Mouse (Mus musculus) right cerebral cortex, postnatal 14 days (tissue): ENCODE data around the gene Cpox.
"Not testable (repeated sequence)": the region's sequence is repeated elsewhere in the genome, so short reads cannot be mapped to it uniquely, and the experiment has no call there.

ENCODE experiments used
- DNase-seq: peaks from one replicate; pipeline ENCODE4 v3.0.0; 2022

The Cpox gene

DNA sequence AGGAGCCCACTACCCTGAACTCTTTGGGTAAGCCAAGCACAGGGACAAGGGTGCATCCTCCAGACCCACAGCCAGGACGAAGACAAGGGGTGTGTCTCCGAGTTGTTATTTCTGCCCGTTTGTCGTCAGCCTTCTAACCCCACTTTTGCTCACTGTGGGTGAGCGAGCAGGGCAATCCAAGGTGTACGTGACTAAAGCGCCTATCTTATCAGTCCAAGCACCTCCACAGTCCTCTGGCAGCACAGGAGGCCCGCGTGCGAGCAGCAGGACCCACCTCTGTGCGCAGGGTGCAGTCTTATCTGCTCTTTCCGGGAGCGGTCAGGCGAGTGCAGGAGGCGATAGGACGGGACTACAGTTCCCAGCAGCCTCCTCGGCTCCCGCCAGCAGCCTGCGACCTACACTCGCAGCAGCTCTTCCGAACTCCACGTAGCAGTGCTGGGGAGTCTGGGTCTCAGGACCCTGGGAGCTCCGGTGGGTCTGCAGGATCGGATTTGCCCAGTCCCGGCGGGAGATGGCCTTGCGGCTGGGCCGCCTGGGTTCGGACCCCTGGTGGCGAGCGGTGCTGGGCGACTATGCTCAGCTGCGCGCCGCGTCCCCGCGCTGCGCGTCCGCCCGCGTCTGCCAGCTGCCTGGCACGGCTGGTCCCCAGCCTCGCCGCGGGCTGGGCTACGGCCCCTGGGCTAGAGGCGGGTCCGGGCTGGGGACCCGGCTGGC is at the start of gene Cpox:
Cpox (plus strand) TSS at position 376 of the 714 bp plus-strand sequence.
- peak; percentile 74 for DNase-seq

DNA sequence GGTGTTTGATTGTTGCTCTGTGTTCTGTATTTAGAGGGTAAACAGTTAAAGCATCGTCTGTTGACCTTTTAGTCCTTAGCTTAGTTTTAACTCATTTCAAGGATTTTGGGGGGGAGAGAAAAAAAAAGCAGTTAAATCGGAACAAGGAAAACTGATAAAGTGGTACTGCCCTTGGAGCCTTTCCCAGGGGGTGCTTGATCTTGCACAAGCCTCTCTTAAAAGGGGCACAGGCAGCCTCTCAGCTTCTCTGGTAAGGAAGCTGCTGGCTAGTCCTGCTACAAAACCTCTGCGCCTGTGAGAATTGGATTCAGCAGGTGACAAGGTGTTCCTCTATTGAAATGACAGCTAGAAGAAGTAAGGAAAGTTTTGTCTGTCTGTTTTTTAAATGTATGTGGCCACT is 47.7 kb upstream of the Cpox start:
- no peak for DNase-seq

DNA sequence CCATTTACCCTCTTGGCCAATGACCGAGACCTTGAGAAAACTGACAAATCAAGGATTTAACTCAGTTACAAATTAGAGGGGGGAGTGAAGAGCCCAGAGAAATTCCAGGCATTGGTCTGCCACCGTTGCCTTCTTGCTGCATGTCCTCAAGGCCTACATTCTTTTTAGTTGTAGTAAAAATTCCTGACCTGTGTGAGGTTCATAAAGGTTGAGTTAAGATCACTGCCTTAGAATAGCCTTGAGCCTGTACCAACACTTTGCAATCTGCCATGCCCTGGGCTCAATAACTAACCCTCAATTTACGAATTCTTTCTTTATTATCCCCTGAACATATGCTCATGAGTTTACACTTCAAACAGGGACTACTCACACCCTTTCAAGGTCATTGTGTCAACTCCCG is 47.0 kb upstream of the Cpox start:
- DNase-seq, result no peak

DNA sequence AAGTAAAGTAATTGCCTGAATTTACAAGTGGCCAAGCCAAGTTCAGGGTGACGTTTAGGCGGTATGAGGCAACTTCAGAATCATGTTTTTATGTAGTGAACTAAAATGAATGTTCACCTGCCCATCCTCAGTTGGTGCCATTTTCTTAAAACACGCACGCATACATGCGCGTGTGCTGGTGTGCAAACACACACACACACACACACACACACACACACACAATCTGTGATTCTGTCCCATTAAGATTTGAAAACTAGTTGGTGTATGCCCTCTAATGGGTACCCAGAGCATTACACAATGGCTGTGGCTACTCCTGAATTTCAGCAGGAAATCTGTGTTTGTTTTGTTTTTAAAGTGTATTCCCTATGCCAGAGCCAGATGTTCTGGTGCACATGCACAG is 46.1 kb upstream of the Cpox start:
- peak; percentile 34 for DNase-seq

DNA sequence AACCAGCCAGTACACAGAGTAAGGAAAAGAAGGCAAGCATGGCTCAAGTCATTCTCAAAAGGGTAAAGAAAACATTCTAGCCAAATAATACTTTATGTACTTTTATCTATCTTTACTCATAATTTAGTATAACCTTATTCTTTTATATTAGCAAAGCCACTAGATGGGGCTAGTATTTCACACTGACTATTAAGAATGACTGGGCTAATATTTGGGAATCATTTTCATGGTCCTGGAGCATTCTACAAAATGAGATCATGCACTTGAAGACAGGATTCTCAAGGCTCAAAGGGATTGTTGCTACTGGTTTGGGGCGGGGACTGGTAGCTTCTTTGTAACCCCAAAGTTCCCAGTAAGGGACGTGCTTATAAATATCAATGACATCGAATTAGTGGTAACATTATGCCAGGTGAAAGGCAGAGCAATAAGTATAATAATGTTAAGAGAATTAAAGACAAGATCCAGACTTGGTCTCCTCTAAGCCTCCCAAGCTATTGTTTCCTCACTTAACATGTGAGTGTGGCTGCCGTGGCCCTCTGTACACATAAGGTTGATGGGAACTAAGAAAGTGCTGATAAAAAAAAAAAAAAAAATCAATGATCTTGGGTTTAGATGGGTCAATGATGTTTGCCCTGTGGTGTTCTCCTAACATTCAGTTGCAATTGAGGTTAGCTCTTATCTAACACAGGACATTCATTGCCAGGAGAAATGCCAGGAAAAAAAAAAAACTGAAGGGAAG is 42.3 kb upstream of the Cpox start:
- no peak for DNase-seq

DNA sequence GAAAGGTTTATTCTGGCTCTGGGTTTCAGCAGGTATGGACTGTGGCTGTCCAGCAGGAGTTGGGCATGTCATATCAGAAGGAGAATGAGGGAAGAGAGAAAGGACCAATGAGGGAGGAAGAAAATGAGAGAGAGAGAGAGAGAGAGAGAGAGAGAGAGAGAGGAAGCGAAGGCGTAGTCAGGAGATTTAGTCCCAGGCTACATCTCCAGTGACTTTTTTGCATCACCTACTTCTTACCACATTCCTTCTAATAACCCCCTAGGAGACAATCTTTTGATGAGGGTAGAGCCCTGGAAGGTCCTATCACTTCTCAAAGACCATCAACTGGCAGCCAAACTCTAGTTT is 41.8 kb upstream of the Cpox start:
- no peak for DNase-seq

DNA sequence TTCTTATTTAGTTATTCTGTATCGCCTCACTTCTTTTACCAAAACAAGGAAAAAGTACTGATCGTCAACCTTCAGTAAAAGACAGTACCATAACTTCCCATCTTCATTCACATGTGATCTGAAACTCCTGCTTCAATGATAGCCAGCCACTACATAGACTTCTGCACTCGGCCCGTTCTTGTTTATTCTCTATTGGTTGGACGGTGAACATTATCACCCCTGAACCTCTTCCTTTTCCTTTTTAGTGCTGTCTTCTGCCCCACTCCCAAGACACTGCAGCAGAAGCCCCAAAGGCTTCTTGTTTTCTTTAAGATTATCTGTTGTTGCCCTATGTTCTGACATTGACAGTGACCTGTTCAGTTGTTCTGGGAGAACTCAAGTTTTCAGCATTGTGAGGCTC is 41.1 kb upstream of the Cpox start:
- no peak for DNase-seq

DNA sequence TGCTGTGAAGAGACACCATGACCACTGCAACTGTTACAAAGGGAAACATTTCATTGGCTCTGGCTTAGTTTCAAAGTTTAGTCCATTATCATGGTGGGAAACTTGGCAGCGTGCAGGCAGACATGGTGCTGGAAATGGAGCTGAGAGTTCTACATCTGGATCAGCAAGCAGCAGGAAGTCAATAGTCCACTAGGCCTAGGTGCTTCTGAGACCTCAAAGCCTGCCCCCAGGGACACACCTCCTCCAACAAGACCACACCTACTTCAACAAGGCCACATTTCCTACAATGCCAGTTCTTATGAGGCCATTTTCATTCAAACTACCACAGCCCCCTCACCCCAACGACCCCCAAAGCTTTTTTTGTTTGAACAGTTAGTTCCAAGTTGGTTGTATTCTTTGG is 40.4 kb upstream of the Cpox start:
- DNase-seq, result no peak

DNA sequence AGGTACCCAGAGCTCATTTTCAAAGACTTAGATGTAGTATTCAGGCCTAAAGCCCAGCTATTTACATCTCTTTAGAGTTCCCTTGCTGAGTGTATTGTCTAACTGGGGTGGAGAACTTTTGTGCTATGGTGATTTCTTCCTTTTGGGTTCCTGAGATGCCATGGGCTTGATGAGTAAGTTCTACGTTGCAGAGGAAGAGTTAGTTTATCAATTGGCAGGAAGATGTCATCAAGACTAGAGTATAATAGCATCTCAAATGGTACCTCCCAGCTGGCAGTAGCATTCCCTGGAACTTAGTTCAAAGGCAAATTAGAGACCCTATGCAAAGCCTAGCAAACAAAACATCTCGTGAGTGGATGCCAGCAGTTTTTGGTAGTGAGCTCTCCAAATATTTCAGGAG is 34.2 kb upstream of the Cpox start:
- no peak for DNase-seq

DNA sequence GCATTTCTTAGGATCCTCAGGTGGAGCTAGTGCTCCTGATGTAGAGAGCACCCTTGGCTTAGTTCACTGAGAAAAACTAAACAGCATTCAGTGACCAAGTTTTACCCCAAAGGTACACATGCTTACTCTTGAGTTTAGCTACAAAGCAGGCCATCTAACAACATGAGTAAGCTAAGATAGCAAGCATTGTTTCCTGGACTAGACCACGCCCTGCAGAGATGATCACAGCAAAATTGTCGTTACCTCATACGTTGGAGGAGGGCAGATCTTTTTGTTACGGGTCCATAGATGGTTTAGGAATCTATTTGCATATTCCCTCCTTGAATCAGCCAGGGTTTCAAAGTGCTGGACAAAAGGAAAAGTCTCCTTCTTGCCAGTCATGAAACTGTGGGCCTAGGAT is 32.6 kb upstream of the Cpox start:
- no peak for DNase-seq

DNA sequence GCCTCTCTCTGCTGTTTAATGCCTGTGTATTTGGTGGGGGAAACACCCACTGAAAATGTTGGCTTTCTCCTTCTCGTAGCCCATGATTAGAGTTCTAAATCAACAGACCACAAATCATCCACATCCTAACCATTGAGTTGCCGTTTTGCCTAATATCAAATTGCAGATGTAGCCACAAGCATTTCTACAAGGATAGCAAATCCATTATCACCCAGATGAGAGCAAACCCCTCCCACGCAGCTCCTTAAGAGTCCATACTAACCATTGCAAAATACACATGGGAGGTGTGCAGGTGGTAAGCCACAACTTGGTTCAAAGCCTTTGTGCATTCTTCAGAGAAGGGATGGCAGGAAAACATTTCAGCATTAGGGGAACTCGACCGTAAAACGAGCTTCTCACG is 32.1 kb upstream of the Cpox start:
- no peak for DNase-seq

DNA sequence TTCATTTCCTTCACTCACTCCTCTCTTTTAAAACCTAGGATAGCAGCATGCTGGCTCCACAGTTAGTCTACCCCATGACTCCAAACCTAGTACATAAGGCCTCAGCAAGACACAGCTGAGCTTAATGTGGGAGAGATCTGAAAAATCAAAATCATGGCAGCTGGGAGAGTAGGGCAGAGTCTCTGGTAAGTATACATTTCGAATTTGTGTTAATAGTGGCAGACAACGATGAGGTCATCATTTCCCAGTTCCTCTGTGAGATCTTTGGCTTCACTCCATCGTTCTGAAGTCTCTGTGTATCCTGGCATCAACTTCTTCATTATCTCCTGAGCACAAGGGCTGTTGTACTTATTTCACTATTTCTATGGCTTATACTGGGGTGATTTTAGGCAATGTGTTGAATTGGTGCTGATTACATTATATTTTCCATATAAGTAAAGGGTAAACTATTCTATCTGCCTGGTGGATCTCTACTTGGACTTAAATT is 31.4 kb upstream of the Cpox start, which contains the start of gene E330017A01Rik:
E330017A01Rik (minus strand) TSS at position 51 of the 487 bp plus-strand sequence.
- DNase-seq, result no peak

DNA sequence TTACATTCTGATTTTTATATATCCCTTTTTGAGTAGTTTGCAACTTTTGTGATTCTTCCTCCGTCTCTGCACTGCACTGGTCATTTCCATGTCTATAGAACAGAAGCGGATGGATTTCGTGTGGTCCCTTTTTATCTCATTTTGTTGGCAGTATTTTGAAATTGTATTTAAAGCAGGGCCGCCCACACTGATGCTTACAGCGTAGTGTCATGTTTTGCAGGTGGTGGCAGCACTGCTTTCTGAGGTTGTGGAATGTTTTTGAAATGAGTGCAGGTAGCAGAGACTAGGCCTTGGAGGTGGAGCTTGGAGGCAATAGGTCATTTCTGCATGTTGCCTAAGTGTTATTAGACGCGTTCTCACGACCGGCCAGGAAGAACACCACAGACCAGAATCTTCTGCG is 20.1 kb upstream of the Cpox start:
- DNase-seq, result no peak

DNA sequence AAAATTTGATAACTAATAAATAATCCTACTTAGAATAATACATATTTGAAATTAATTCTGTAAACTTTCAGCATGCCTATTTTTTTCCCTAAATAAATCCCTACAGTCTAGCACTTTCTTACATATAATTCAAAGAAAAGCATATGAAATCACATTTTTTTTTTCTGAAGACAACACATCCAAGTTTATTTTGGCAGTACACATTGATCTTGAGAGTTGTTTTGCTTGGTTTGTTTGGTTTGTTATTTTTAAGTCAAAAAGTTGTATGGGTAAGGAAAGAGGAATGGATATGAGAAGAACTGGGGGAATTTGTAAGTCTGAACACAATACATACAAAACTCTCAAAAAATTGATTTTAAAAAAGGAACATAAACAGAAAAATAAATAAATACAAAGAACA is 14.3 kb upstream of the Cpox start:
- no peak for DNase-seq

DNA sequence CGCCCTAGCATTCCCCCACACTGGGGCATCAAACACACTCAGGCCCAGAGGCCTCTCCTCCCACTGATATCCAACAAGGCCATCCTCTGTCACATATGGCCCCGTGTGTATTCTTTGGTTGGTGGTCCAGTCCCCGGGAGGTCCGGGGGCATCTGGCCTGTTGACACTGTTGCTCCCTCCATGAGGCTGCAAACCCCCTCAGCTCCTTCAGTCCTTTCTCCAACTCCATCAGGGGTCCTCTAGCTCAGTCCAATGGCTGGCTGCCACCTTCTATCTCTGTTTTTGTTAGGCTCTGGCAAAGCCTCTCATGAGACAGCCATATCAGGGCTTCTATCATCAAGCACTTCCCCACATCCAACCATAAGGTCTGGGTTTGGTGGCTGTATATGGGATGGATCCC is 13.6 kb upstream of the Cpox start:
- no peak for DNase-seq

DNA sequence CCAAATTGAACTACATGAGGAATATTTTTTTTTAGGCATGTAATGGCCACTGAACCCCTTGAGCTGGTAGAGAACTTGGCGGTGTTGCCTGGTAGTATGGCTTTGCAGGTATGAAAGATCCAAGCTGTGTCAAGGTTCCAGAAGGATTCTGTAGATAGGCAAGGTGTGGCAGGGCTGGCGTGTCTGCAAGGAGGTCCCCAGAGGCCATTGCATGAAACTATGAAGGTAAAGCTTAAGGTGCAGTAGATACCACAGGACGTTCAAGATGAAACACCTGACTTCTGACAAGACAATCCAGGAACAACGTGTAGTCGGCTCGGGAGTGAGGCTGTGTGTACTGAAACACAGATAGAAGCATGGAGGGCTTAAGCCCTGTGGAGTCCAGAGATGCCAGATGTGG is 11.4 kb upstream of the Cpox start:
- DNase-seq, result no peak

DNA sequence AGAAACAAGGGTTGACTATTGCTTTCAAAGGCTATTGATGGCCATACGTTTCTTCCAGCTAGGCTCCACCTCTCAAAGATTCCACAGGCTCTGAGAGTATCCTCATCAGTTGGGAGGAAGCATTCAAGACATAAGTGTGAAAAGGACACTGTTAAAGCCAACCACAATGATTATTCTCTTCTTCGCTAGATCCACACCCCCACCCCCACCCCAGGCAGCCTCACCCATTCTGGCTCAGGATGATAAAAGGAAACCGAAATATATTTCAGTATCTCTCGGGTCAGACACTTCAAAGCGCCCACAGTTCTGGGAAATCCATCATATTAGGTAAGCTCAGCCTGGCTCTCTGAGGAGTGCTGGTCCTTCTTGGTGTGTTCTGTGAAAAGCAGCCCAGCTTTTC is 8.3 kb upstream of the Cpox start:
- no peak for DNase-seq

DNA sequence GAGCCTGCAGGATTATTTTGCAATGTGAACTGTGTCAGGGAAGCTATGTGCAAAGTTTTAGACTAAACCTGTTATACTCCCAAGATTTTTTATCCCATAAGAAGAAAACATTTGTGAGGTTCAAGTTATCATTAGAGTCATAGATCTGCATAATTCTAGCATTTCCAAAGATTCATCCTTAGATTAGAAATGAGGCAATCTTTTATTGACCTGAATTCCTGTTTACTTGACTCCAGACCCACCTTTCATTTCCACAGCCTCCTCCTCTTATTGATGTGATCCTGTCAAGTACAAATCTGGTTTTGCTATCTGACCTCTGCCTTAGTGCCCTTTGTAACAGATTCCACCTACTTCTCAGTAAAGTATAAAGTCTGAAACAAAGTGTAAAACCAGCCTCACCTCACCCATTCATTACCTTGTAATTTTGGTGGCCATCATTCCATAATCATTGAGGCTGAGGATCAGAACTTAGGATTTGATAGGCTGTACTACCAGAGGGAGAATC is 7.8 kb upstream of the Cpox start:
- DNase-seq, result no peak

DNA sequence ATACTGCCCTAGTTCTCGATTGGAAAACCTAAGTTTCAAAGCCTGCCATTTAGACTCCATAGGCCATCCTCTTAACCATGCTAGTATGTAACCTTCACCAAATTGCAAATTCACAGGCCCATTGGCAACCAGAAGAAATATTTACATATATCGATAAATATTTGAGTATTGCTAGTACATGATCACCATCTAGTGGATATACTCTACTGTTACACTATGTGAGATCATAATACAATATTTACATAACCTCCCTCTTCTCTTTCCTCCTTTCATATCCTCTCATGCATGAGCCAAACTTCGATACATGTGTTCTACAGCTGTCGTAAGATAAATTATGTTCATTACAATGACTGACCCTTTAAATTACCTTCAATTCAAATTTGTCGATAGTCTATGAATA is 7.1 kb upstream of the Cpox start:
- DNase-seq, result no peak

DNA sequence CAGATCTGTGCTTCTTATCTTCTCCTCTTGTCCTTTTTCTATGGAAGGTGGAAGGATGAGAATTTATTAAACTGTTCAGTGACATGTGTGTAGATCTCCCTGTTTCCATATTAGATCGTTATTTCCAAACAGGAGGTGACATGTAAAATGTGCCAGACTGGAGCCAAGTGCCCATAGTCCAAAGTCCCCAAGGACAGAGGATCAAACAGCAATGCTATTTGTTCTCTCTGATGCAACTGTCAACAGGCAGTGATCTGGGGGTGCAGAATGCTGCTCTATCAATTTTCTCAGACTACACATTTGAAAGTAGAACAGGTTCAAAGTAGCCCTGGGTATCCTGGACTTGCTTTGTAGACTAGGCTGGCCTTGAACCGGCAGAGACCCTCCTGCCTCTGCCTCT is 6.3 kb upstream of the Cpox start:
- no peak for DNase-seq

DNA sequence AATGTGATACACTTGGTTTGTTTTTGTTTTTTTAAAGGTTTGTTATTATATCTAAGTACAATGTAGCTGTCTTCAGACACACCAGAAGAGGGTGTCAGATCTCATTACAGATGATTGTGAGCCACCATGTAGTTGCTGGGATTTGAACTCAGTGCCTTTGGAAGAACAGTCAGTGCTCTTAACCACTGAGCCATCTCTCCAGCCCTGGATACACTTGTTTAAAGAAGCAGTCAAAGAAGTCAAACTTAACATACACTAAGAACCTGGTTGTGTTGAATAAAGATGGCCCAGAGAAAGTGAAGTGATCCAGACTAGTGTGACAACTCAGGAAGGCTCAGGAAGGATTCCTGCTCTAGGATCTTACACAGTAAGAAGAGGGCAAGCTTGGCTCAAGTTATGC is 5.0 kb upstream of the Cpox start:
- DNase-seq, result not testable (repeated sequence)

DNA sequence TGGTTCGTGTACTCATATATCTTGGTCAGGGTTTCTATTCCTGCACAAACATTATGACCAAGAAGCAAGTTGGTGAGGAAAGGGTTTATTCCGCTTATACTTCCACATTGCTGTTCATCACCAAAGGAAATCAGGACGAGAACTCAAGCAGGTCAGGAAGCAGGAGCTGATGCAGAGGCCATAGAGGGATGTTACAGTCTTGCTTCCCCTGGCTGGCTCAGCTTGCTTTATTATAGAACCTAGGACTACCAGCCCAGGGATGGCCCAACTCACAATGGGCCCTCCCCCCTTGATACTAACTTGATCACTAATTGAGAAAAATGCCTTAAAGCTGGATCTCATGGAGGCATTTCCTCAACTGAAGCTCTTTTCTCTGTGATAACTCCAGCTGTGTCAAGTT is 3.4 kb upstream of the Cpox start:
- DNase-seq, result not testable (repeated sequence)

DNA sequence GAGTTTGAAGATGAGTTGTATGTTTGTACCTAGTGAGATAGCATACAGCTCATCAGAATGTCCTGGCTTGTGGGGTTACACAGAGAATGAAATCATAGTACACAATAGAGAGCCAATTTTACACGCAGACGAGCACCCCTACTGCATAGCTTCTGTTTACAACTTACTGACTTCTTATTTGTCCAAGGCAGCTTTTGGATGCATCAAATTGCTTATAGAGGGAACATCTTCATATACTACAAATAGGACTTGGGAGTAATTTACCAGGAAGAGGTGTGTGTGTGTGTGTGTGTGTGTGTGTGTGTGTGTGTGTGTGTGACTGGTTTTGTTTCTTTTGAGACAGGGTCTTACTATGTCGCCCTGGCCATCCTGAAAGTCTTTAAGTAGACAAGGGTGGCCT is 1.5 kb upstream of the Cpox start:
- no peak for DNase-seq

DNA sequence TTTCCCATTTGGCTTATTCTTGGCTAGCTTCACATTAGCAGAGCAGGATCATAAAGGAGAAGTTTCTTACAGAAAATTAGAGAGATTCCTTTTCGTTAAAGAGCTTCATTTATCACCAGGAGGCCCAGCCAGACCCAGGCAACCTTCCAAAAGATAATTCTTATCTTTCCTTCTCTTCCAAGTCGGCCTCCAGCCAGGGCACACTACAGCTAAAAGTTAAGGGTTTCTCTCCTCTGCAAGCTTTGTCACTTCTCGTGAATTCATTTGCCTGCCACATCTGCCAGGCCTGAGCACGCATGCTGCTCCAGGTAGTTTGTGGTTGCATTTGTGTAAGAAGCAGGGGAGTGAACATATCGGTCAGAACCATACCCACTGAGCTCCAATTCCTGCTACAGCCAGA is 828 bp upstream of the Cpox start:
- no peak for DNase-seq

DNA sequence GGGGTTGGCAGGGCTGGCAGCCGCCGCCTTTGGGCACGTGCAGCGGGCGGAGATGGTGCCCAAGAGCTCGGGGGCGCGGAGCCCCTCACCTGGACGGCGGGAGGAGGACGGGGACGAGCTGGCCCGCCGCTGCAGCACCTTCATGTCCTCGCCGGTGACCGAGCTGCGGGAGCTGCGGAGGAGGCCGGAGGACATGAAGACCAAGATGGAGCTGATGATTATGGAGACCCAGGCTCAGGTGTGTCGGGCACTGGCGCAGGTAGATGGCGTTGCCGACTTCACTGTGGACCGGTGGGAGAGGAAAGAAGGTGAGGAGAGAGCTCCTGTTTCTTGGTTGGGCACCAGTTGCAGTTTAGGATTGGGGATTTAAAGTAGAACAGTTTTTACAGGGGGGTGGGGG is 551 bp downstream of the Cpox start:
- DNase-seq, result no peak
